Mouse (Mus musculus): ENCODE results near the gene Adnp.

GRCm38 (mm10) chr2:168204476-168204999 is 2.4 kb downstream of the Adnp start:
- TF ChIP-seq TCF12 (IDR thresholded peaks at IDR 0.05; ENCODE audit: insufficient read depth, poor library complexity, severe bottlenecking) (no peak), MYOD1 (IDR thresholded peaks at IDR 0.05; ENCODE audit: control insufficient read depth in 1 of 3, insufficient read length in 2 of 3, low read depth in 2 of 3) (no peak), POLR2A (IDR thresholded peaks at IDR 0.05; ENCODE audit: insufficient read length, low read depth) (no peak), USF1 (IDR thresholded peaks at IDR 0.05; ENCODE audit: low read depth) (no peak), POLR2AphosphoS2 (IDR thresholded peaks at IDR 0.05; ENCODE audit: insufficient read length, low read depth) (no peak), MAX (IDR thresholded peaks at IDR 0.05; ENCODE audit: low read depth) (no peak), SRF (IDR thresholded peaks at IDR 0.05; ENCODE audit: control insufficient read depth, insufficient read length, low read depth) (no peak), MYOG (IDR thresholded peaks at IDR 0.05; ENCODE audit: control insufficient read depth in 1 of 3, insufficient read depth in 1 of 3, insufficient read length in 2 of 3, low read depth in 2 of 3) (no peak), E2F4 (IDR thresholded peaks at IDR 0.05; ENCODE audit: insufficient read depth) (no peak)

Measured in myocyte (in vitro differentiated cells).